Mouse (Mus musculus) neural tube, embryonic 14.5 days (tissue): ENCODE results near the gene Armc9. TPM values are rescaled to one million over a fixed set of nuclear protein-coding genes. Genes with fewer than 3 reads are reported as not detected.

Source experiments
- ATAC-seq: fragments of 200-750 bp; cut with Nextera tagmentation; 2 replicates; pipeline ENCODE4 v1.8.0; 2017; ENCODE audit warnings: low read depth, mild to moderate bottlenecking, moderate TSS enrichment, moderate library complexity
- H3K27ac ChIP-seq: fragments of 300-500 bp; sonication (generic); 2 replicates; pipeline ENCODE4 v1.5.1; 2014; ENCODE audit warnings: low read depth, mild to moderate bottlenecking, control low read depth, low read length, moderate library complexity, mixed read lengths
- H3K27me3 ChIP-seq: fragments of 300-500 bp; sonication (generic); 2 replicates; pipeline ENCODE4 v1.6.1; 2014; ENCODE audit warnings: low read length; ENCODE audit not compliant: control insufficient read depth, insufficient read depth
- H3K36me3 ChIP-seq: fragments of 300-500 bp; sonication (generic); 2 replicates; pipeline ENCODE4 v1.6.1; 2014; ENCODE audit warnings: low read length, mixed read lengths; ENCODE audit not compliant: control insufficient read depth, insufficient read depth
- H3K4me1 ChIP-seq: fragments of 300-500 bp; sonication (generic); 2 replicates; pipeline ENCODE4 v1.6.1; 2014; ENCODE audit warnings: low read length; ENCODE audit not compliant: control insufficient read depth, insufficient read depth
- H3K4me2 ChIP-seq: fragments of 300-500 bp; sonication (generic); 2 replicates; pipeline ENCODE4 v1.6.1; 2014; ENCODE audit warnings: mild to moderate bottlenecking, low read depth, low read length, control low read depth
- H3K4me3 ChIP-seq: fragments of 300-500 bp; sonication (generic); 2 replicates; pipeline ENCODE4 v1.5.1; 2014; ENCODE audit warnings: low read depth, low read length, control low read depth, mixed read lengths
- H3K9ac ChIP-seq: fragments of 300-500 bp; sonication (generic); replicated peaks from 2 replicates; pipeline ENCODE4 v1.6.1; 2014; ENCODE audit warnings: low read depth, mild to moderate bottlenecking, control low read depth, low read length, mixed read lengths
- H3K9me3 ChIP-seq: fragments of 300-500 bp; sonication (generic); 2 replicates; pipeline ENCODE4 v1.6.1; 2016; ENCODE audit warnings: low read length; ENCODE audit not compliant: control insufficient read depth
- WGBS: fragments of 180-500 bp; shearing (Covaris S2); extraction: QIAGEN DNeasy Blood & Tissue Kit; methylation state at CpG from one replicate; pipeline ENCODE4 v1.1.7; 2014; 5-methylcytosine and 5-hydroxymethylcytosine counted together
- polyA plus RNA-seq: library from polyadenylated mRNA; unstranded; fragments of >200 nt; fragmentation: Nextera tagmentation; extraction: Ambion mirVana; gene quantifications from 2 replicates; pipeline ENCODE4 v1.2.1, GENCODE M21; 2014

The Armc9 gene
- polyA plus RNA-seq, 1 experiment from 2014 or later, result 38.4 TPM

GRCm38 (mm10) chr1:86303873-86304250 lies 149.3 kb downstream of the Armc9 start:
- 4% methylated on average over 15 of the region's 16 CpGs for WGBS

GRCm38 (mm10) chr1:86306686-86307085 lies 152.1 kb downstream of the Armc9 start:
- peaks cover 14% of the 10 kb centered on the region; the same call in 1 of the 2 replicates for H3K27me3 ChIP-seq
- H3K36me3 ChIP-seq, result no peaks in the 10 kb centered on the region
- H3K4me1 ChIP-seq, result 0 out of 2 replicates have a peak, but pooled peaks cover 2% of the 10 kb centered on the region
- H3K27ac ChIP-seq, result no peak overlapping the region
- no peak overlapping the region for H3K4me3 ChIP-seq
- no peak overlapping the region for H3K4me2 ChIP-seq
- no peaks in the 10 kb centered on the region for H3K9me3 ChIP-seq
- 84% methylated on average over 3 of the region's 3 CpGs for WGBS
- no peak overlapping the region for H3K9ac ChIP-seq
- ATAC-seq, result no peak

More at GRCm38 (mm10) chr1:86303873-86304250, 149.3 kb downstream of the Armc9 start:
- peak overlapping the region; percentile 66 for H3K9ac ChIP-seq
- no peaks in the 10 kb centered on the region for H3K9me3 ChIP-seq
- peak overlapping the region; percentile 98 for H3K4me2 ChIP-seq
- H3K36me3 ChIP-seq, result no peaks in the 10 kb centered on the region
- H3K27me3 ChIP-seq, result peaks cover 20% of the 10 kb centered on the region; the same call in 1 of the 2 replicates
- H3K4me1 ChIP-seq, result 0 out of 2 replicates have a peak, but pooled peaks cover 2% of the 10 kb centered on the region
- peak overlapping the region; percentile 60 for H3K4me3 ChIP-seq
- ATAC-seq, result no peak
- H3K27ac ChIP-seq, result no peak overlapping the region

GRCm38 (mm10) chr1:86307177-86307762 lies 152.7 kb downstream of the Armc9 start:
- no peak for ATAC-seq
- no peak overlapping the region for H3K4me3 ChIP-seq
- WGBS, result 88% methylated on average over 7 of the region's 7 CpGs

GRCm38 (mm10) chr1:86307871-86308641 lies 153.5 kb downstream of the Armc9 start:
- H3K4me2 ChIP-seq, result no peak overlapping the region
- WGBS, result 36% methylated on average over 4 of the region's 4 CpGs
- no peaks in the 10 kb centered on the region for H3K36me3 ChIP-seq
- no peak overlapping the region for H3K27ac ChIP-seq
- no peak overlapping the region for H3K9ac ChIP-seq
- H3K27me3 ChIP-seq, result peaks cover 9% of the 10 kb centered on the region; the same call in 1 of the 2 replicates
- no peak overlapping the region for H3K4me3 ChIP-seq
- H3K4me1 ChIP-seq, result 0 out of 2 replicates have a peak, but pooled peaks cover 2% of the 10 kb centered on the region
- ATAC-seq, result no peak
- no peaks in the 10 kb centered on the region for H3K9me3 ChIP-seq

More at GRCm38 (mm10) chr1:86307177-86307762, 152.7 kb downstream of the Armc9 start:
- H3K9me3 ChIP-seq, result no peaks in the 10 kb centered on the region
- H3K27me3 ChIP-seq, result peaks cover 11% of the 10 kb centered on the region; the same call in 1 of the 2 replicates
- 0 out of 2 replicates have a peak, but pooled peaks cover 2% of the 10 kb centered on the region for H3K4me1 ChIP-seq
- no peak overlapping the region for H3K4me2 ChIP-seq
- H3K9ac ChIP-seq, result no peak overlapping the region
- no peaks in the 10 kb centered on the region for H3K36me3 ChIP-seq
- H3K27ac ChIP-seq, result no peak overlapping the region

GRCm38 (mm10) chr1:86309270-86309833 lies 154.8 kb downstream of the Armc9 start:
- H3K4me1 ChIP-seq, result no peaks in the 10 kb centered on the region
- no peaks in the 10 kb centered on the region for H3K9me3 ChIP-seq
- H3K36me3 ChIP-seq, result no peaks in the 10 kb centered on the region
- no peak for ATAC-seq
- peaks cover 2% of the 10 kb centered on the region; the same call in 1 of the 2 replicates for H3K27me3 ChIP-seq
- no peak overlapping the region for H3K4me2 ChIP-seq
- no peak overlapping the region for H3K27ac ChIP-seq
- H3K9ac ChIP-seq, result no peak overlapping the region
- WGBS, result 92% methylated on average over 7 of the region's 7 CpGs
- no peak overlapping the region for H3K4me3 ChIP-seq

- no peak overlapping the region for H3K9ac ChIP-seq
- H3K9me3 ChIP-seq, result no peaks in the 10 kb centered on the region
- no peak for ATAC-seq
- H3K4me2 ChIP-seq, result no peak overlapping the region
- H3K4me3 ChIP-seq, result no peak overlapping the region
- H3K36me3 ChIP-seq, result no peaks in the 10 kb centered on the region
- no peaks in the 10 kb centered on the region for H3K27me3 ChIP-seq
- H3K27ac ChIP-seq, result no peak overlapping the region
- no peaks in the 10 kb centered on the region for H3K4me1 ChIP-seq
- 18% methylated on average over 15 of the region's 15 CpGs for WGBS
Observed at GRCm38 (mm10) chr1:86310536-86311310, 156.1 kb downstream of the Armc9 start.

- no peak overlapping the region for H3K4me3 ChIP-seq
- H3K4me2 ChIP-seq, result no peak overlapping the region
- WGBS, result 26% methylated on average over 10 of the region's 10 CpGs
- no peak overlapping the region for H3K27ac ChIP-seq
- H3K27me3 ChIP-seq, result no peaks in the 10 kb centered on the region
- H3K9ac ChIP-seq, result no peak overlapping the region
- ATAC-seq, result no peak
- H3K9me3 ChIP-seq, result no peaks in the 10 kb centered on the region
- no peaks in the 10 kb centered on the region for H3K4me1 ChIP-seq
- no peaks in the 10 kb centered on the region for H3K36me3 ChIP-seq
Observed at GRCm38 (mm10) chr1:86311467-86312005, 157.0 kb downstream of the Armc9 start.

GRCm38 (mm10) chr1:86312269-86312668 lies 157.7 kb downstream of the Armc9 start:
- H3K27me3 ChIP-seq, result no peaks in the 10 kb centered on the region
- ATAC-seq, result no peak
- H3K4me2 ChIP-seq, result no peak overlapping the region
- no peak overlapping the region for H3K27ac ChIP-seq
- 80% methylated on average over 3 of the region's 3 CpGs for WGBS
- H3K9ac ChIP-seq, result no peak overlapping the region
- H3K9me3 ChIP-seq, result no peaks in the 10 kb centered on the region
- no peak overlapping the region for H3K4me3 ChIP-seq
- no peaks in the 10 kb centered on the region for H3K4me1 ChIP-seq
- H3K36me3 ChIP-seq, result no peaks in the 10 kb centered on the region
